Mouse (Mus musculus) adrenal gland, adult 8-10 months (tissue): Measurements from ENCODE around the gene P2rx5. TPM values are rescaled to one million over a fixed set of nuclear protein-coding genes. Genes with fewer than 3 reads are reported as not detected.

Source experiments
- DNase-seq: peaks from one replicate; pipeline ENCODE4 v3.0.0; 2022
- total RNA-seq, 4 experiments: library from RNA; stranded (reverse); gene quantifications; 2 replicates each; pipeline ENCODE4 v1.2.4; 2022

Gene P2rx5
- total RNA-seq, 4 experiments from 2014 or later, result 2.2 to 5.2 (median 2.6) TPM

- no peak for DNase-seq
Measured at GRCm38 (mm10) chr11:73176186-73176585, 16.0 kb downstream of the P2rx5 start.

DNA sequence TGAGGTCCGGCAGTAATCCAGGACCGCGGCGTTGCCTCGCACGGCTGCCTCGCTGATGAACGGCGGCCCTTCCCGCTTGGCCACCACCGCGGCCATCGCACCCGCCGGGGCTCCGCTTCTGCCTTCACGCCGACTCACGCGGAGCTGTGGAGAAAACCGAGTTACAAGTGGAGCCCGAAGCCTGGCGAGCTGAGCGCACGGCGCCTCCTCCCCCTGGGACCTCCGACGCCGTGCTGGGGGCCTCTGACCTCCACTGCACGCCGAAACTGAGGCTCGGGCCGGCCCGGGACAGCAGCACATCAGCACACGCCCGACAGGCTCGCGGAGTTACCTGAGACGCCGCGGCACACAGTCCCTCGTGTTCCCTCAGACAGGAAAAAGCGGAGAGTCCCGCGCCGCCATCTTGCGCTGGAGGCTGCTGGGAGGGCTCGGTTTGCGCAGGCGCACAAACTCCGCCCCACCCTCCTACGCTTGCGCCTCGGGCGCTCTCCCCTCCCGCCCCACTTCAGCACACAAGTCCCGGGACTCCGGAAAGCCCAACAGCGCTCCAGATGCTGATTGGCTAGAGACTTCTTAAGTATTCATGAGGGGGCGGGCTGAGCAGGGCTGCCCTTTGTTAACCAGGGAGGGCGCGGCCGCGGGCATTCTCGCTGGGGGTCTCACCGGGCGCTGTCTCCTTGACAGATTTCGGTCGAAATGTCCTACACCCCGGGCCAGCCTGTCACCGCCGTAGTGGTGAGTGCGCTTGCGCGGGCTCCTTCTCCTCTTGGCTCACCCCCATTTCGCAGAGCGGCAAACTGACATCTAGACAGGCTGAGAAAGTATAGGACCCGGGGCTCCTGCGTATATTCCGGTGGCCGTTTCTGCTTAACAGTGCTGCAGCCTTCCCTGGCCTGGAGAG, 16.6 kb downstream of the P2rx5 start, which contains the start of the genes Emc6 and Tax1bp3:
Gene Emc6 (minus strand): TSS at position 430 of the 901 bp plus-strand sequence.
Gene Tax1bp3 (plus strand): TSS at position 476 of the 901 bp plus-strand sequence.
- peak; percentile 95 for DNase-seq

GRCm38 (mm10) chr11:73177509-73177875, 17.3 kb downstream of the P2rx5 start:
- peak; percentile 76 for DNase-seq

GRCm38 (mm10) chr11:73177895-73178294, 17.7 kb downstream of the P2rx5 start:
- DNase-seq, result no peak

DNA sequence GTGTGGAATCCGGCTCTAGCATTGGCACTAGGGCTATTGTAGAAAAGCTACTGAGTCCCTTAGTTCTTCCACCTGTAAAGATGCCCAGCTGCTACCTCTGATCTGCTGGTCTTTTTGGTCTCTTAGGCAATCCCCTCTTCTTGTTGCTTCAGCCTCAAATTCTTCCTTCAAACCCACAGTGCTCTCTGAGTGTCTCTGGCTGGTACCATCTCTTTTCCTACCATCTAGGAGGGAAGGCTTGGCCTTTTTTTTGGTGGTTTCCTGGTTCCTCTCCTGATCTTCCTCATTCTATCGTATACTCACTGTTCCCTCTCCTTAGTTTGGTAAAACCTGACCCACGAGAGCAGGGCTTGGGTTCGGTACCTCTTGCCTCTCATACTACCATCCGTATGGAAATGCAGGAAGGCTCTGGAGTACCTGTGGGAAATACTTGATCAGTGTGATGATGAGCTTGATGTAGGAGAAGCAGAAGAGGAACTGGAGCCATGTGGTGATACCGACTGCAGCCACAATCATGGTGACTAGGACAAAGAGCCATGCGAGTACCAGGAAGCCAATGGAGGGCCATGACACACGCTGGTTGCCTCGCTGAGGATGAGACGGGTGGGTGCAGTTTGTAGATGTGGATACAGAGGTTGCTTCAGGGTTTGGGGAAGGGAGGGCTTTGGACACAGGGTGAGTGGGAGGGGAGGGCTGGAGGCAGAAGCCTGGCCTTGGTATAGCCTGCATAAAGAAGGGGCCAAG, 25.8 kb downstream of the P2rx5 start:
- no peak for DNase-seq

- no peak for DNase-seq
Measured at GRCm38 (mm10) chr11:73187231-73187630, 27.0 kb downstream of the P2rx5 start.

DNA sequence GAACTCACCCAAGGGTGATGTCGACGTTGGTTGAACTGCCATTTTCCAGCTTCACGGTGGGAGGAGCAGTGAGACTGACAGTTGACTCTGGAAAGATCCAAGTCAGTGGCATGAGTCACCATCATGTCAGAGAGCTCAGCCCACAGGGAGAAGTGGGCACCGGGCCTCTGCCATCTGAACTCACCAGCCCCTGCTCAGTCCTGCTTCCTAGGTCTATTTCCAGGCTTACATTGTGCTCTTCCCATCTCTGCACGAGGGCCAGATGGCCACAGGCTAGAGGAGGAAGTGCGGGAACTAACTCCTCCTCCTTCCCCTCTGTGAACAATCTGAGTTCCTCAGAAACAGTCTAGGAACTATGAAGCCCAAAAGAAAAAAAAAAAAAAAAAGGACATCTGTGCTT, 32.8 kb downstream of the P2rx5 start:
- no peak for DNase-seq

DNA sequence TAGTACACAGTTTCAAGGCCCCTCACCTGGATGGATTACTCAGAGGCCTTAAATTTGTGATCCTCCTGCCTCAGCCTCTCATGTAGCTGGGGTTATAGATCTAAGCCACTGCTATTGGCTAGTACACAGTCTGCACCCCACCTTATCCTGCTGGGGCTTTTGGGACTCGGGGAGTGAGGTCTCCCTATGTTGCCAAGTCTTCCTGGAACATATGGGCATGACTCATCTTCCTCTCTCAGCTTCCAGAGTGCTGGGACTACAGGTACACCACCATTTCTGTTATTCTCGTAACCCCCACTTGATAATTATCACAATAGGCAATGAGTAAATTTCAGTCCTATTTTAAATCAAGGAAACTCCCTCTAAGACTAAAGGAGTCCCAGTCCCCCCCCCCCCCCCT, 34.2 kb downstream of the P2rx5 start:
- no peak for DNase-seq

- no peak for DNase-seq
Measured at GRCm38 (mm10) chr11:73198190-73198589, 38.0 kb downstream of the P2rx5 start.

- DNase-seq, result peak; percentile 86
Measured at GRCm38 (mm10) chr11:73198603-73199229, 38.5 kb downstream of the P2rx5 start, which contains the start of gene Ctns. Gene Ctns (minus strand): TSS chr11:73199042.

GRCm38 (mm10) chr11:73199230-73199712, 39.0 kb downstream of the P2rx5 start, which contains the start of gene Shpk:
Gene Shpk (plus strand): TSS chr11:73199460.
- peak; percentile 94 for DNase-seq

GRCm38 (mm10) chr11:73199879-73200278, 39.7 kb downstream of the P2rx5 start:
- no peak for DNase-seq

DNA sequence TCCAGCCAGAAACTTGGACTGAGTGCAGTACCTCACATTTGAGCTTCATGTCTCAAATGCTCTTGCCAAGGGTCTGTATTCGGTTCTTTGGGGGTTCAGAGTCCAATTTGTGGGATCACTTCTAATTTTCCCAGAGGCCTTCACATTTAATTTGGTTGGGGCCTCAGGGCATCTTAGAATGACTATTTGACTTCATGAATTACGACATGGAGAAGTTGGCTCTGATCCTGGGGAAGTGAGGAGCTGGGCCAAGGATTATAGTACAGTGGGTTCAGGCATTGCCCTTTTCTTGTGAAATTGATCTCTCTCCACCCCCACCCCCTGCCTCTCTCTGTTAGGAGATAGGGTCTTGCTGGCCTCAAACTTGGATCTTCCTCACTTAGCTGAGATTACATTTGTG, 40.8 kb downstream of the P2rx5 start:
- DNase-seq, result no peak

DNA sequence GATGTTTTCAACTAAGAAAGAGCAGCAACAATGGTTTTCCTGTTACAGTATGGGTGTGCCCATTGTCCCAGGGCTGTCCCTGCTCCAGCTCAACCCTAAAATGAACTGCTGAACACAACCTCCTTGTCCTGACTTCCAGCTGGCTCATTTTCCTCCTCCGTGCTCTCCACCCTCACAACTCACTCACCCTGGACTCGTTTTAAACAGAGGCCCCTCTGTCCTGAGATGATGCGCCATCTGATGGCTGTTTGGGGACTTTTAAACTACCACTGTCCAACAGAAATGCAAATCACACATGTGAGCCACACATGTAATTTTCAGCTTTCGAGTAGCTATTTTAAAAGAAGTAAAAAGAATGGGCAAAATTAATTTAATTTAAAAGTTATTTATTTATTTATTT, 41.4 kb downstream of the P2rx5 start:
- no peak for DNase-seq

DNA sequence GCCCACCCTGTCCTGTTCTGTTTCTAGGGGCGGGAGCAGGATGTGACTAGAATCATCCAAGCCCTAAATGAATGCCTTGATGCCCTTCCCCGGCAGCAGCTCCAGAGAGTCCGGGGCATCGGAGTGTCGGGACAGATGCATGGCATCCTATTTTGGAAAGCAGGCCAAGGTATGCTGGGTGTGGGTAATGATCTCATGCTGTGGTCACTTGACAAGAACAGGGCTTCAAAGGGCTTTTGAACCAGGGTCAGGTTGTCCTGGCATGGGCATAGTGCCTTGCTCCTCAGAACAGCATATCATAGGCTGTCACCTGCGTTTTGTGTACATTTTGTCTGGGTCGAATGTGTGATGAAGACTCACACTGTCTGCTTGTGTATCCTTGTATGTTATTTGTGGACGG, 43.7 kb downstream of the P2rx5 start:
- DNase-seq, result no peak

DNA sequence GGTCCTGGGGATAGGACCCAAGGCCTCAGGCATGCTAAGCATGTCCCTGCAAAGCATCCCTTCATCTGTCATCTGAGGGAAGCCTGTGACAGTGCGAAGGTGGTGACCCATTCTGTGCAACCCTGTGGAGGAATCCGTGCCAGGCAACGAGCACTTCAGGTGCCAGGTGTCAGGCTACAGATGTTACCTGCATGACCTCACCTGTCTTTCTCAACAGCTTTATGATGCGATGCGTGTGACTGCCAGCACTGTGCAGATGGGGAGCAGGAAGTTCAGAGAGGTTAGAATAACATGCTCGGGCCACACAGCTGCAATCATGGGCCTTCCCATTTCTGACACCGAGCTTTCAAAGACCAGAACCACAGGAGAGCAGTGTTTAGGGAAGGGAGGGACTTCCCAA, 45.0 kb downstream of the P2rx5 start:
- no peak for DNase-seq

GRCm38 (mm10) chr11:73207621-73208020, 47.4 kb downstream of the P2rx5 start:
- no peak for DNase-seq

DNA sequence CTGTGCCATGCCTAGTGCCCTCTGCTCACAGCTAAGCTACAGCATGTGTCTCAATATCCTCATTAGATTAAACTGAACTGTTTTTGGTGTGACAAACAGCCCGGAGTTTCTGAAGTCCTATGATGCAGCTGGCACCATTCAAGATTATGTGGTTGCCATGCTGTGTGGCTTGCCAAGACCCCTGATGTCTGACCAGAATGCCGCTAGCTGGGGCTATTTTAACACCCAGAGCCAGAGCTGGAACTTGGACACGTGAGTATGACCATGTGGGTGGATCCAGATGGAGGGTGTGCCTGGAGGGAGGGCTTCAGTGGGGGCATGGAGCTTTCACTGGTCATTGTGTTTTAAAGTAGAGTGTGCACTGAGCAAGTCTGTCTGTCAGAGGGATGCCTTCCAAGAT, 53.7 kb downstream of the P2rx5 start:
- no peak for DNase-seq

GRCm38 (mm10) chr11:73219671-73220070, 59.5 kb downstream of the P2rx5 start:
- no peak for DNase-seq

DNA sequence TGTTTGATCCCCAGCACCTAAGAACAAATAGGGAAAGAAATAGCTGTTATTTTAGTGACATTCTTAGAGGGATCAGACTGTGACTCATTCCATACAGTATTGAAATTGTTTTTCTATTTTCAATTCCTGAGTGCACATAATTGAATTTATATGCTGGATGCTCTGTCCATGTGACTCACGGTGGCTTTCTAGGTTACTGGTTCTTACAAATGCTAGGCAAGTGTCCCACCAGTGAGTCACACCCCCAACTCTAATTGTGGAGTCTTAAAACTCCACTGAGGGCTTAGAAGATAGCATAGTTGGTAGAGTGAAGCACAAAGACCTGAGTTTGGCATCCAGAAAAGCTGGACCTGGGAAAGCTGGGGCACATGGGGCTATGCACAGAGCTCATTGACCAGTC, 60.4 kb downstream of the P2rx5 start:
- DNase-seq, result no peak
